Mouse (Mus musculus): Measurements from ENCODE around the gene Rab1a. TPM values are rescaled to one million over a fixed set of nuclear protein-coding genes. Genes with fewer than 3 reads are reported as not detected.
"Not testable (repeated sequence)": the region's sequence is repeated elsewhere in the genome, so short reads cannot be mapped to it uniquely, and the experiment has no call there.

Rab1a gene
- total RNA-seq (2021): 100 to 1,000 TPM; 103 to 110 TPM
- long read RNA-seq, experiment 1, transcript Rab1a-201 (6 exons, 2,827 nt): major isoform, 98 of 108 reads
- long read RNA-seq, experiment 1, partial matches to known transcripts: 7 of 108 reads
- long read RNA-seq, experiment 1, other reads (novel, unspliced or antisense): 3 of 108 reads
- long read RNA-seq, experiment 2, transcript Rab1a-201 (6 exons, 2,827 nt): major isoform, 122 of 131 reads
- long read RNA-seq, experiment 2, partial matches to known transcripts: 0 of 131 reads
- long read RNA-seq, experiment 2, other reads (novel, unspliced or antisense): 9 of 131 reads

DNA sequence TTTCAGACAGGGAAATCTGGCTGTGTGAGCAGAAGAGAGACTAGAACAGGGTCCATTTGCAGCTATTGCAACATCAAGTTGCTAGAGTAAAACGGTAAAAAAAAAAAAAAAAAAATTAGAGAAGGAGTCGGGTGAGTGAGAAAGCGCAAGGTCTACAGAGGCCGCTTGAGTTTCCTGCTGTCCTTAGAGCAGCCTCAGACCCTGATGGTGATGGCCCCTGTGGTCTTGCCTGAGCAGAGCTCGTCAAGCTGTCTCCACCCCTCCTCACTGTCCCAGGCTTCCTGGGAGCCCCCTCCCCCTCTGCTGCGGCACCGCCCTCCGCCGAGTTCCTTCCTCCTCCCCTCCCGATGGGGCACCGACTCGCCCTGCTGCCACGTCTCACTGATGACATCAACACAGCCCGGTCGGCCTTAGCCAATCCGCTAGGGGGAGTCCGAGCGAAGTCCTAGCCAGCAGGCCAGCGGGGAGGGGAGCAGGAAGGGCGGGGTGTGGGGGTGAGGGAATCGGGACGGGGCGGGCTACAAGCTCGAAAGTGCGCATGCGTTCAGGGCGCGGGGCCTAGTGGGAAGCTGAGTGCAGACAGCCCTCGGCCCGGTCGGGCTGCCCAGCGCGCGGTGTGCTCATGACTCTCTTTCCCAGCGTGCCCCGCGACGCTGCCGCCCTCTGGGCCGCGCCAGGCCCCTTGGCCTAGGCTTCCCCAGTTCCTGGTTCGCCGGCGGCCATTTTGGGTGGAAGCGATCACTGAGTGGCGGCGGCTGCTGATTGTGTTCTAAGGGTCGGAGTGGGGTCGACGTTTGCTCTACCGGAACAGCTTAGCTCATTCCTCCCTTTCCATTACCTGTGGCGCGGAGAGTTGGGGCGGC is at the start of gene Rab1a:
Gene Rab1a (plus strand): TSS at position 720 of the 863 bp plus-strand sequence.
- peak; percentile 100 for DNase-seq
- intact Hi-C loops (cut with DNase I; ENCODE audit: low total_unique reads): no loop called here

DNA sequence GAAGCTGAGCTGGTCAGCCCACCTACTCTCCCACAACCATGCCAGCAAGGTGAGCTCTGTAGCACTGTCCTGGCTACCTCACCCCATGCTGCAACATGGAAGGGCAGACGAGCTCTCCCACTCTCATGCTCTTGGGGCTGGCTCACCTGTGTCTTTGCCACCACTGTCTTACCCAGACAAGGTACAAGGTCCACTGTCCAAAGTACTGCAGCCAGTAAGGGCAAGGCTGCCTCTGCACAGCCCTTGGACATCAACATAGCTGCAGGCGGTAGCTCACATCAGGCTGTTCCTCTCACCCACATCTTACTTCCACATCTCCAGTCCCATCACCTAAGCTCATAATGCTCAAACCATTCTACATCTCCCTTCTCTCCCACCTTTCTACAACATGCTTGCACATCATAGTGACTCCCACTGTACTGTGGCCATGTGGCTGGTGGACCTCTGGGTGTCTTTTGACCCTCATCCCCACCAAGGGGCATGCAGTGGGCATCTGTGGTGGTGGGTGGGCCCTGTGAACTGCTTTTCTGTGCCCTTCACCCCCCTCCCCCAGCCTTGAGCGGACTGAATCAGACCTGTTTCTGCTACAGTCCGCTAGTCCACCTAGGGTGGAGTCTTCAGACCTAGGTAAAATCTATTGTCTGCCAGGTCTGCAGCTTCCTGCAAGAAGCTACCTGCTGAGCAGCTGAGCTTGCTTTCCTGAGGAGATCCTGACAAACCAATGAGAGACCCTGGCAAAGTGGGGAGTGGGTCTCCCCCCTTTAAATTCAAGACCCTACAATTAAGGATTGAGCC is 48.9 kb upstream of the Rab1a start:
- no peak for DNase-seq
- intact Hi-C loops (cut with DNase I; ENCODE audit: low total_unique reads): no loop called here

DNA sequence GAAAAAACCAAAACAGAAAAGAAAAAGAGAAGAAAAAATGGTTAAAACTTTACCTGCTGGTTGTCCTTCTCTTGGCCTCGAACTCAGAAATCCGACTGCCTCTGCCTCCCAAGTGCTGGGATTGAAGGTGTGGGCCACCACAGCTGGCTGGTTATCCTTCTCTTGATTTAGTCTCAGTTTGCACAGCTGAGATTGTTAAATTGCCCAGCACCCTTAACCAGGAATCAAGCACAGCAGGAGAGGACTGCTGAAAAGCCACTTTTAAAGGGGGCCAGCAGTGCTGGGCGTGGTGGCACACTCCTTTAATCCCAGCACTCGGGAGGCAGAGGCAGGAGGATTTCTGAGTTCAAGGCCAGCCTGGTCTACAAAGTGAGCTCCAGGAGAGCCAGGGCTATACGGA is 47.7 kb upstream of the Rab1a start:
- intact Hi-C loops (cut with DNase I; ENCODE audit: low total_unique reads); DNase-seq: not testable (repeated sequence)

DNA sequence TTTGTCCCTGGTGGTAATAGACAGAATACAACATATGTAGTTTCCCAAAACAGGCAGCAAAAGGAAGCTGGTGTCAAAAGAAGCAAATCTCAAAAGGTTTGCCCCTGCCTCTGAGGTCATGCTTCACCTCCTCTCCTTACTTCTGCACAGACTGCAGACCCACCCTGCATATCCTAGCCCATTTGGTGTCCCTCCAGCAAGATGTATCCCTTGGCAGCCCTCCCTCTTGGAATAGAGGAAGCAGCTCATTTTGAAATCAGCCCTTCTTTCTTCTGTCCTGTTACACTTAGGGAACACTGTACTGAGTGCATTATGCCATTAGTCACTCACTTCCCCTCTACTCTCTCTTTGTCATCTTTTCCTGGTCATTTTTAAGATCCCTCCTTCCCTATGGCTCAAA is 42.4 kb upstream of the Rab1a start:
- intact Hi-C loops (cut with DNase I; ENCODE audit: low total_unique reads): no loop called here
- no peak for DNase-seq

DNA sequence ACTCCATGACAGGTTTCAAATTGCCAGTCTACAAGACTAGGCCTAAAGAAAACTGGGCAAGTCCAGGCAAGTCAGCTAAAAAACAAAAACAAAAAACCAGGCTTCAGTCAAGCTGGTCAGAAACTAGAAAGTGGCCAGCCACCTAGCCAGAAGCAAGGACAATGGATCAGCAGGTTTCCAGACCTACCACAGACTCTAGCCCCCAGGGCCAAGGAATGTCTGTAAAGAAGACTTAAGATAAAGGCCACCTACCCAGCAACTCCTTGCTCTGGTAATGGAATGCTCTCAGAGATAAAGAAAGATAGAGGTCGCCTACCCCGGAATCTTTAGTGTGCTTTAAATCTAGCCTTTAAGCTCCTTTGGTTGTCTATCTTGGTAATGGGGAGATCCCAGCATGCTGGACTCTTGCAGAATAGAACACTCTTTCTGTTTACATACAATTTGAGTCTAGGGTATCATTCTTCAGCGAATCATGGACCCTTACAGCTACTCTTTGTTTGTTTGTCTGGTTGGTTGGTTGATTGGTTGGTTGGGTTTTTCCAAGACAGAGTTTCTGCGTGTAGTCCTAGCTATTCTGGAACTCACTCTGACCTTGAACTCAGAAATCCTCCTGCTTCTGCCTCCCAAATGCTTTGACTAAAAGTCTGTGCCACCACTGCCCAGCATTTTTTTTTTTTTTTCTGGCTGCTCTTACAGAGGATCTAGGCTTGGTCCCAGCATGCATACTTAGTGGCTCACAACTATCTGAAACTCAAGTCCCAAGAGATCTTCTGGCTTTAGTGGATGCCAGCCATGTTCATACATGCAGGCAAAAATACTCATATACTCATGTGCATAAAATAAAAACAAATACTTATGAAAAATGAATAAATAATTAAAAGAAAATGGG is 36.0 kb upstream of the Rab1a start:
- intact Hi-C loops (cut with DNase I; ENCODE audit: low total_unique reads): no loop called here
- no peak for DNase-seq

DNA sequence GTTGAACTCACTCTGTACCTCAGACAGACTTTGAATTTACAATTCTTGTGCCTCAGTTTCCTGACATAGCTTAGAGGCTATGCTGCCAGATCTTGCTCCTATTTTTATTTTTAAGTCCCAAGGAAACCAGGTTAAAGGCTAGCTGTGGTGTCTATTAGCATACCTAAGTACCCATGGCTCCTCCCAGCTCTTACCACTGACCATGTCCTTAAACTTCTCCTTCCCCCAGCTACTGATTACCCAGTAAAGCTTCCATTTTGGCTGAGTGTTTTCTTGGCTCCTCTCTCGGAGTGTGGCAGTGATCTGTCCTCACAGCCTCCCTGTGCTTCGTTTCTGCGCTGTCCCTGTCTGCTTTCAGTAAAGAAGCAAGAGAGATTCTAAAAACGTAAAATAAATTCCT is 35.2 kb upstream of the Rab1a start:
- intact Hi-C loops (cut with DNase I; ENCODE audit: low total_unique reads): no loop called here
- DNase-seq: no peak

DNA sequence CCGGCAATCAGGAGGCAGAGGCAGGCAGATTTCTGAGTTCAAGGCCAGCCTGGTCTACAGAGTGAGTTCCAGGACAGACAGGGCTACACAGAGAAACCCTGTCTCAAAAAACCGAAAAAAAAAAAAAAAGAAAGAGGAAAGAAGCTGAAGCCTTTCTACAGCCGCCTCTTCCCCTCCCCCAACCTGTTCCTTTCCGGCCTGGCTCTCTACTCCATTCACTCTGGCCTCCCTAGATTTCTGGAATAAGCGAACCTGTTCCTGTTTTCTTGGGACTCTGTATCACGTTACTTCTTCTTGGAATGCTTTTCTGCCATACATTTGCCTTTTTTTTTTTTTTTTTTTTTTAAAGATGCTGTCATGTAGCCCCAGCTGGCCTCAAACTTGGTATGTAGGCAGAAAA is 34.8 kb upstream of the Rab1a start:
- DNase-seq: not testable (repeated sequence)

DNA sequence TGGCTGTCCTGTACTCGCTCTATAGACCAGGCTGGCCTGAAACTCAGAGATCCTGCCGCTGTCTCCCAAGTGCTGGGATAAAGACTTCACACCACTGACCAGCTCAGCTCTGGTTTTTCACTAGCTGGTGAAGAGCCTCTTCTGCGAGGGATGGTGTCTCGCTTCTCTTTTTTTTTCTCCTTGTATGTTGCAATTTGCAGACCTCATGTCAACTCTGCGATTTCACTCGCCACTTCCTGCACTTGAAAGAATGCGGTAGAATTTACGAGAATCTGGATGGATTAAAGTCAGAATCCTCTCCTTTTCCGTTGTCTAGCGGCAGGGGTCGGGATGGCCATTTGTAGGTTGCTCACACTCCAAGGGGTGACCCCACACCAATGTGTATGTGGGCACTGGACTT is 32.3 kb upstream of the Rab1a start:
- DNase-seq: no peak

More for the DNA sequence above, 34.8 kb upstream of the Rab1a start:
- intact Hi-C loops (cut with DNase I; ENCODE audit: low total_unique reads): not testable (repeated sequence)

DNA sequence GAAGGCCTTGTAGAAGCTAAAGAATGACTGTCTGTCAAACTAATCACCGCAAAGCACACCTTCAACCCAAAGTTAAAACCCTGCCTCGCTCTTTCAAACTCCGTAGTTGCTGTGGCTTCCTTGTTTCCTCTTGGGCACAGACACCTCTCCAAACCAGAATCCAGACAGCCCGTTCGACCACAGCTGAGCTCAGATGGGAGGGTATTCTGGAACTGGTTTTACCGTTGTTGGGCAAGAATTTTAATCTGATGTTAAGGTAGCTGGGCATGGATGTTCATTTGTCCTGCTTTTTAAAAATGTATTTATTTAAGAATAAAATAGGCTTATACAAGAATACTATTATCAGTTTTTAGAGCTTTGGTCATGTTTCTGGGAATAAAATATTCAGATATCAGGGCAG is 14.0 kb upstream of the Rab1a start:
- DNase-seq: no peak
- intact Hi-C loops (cut with DNase I; ENCODE audit: low total_unique reads): no loop called here

More for the DNA sequence above, 32.3 kb upstream of the Rab1a start:
- intact Hi-C loops (cut with DNase I; ENCODE audit: low total_unique reads): no loop called here

DNA sequence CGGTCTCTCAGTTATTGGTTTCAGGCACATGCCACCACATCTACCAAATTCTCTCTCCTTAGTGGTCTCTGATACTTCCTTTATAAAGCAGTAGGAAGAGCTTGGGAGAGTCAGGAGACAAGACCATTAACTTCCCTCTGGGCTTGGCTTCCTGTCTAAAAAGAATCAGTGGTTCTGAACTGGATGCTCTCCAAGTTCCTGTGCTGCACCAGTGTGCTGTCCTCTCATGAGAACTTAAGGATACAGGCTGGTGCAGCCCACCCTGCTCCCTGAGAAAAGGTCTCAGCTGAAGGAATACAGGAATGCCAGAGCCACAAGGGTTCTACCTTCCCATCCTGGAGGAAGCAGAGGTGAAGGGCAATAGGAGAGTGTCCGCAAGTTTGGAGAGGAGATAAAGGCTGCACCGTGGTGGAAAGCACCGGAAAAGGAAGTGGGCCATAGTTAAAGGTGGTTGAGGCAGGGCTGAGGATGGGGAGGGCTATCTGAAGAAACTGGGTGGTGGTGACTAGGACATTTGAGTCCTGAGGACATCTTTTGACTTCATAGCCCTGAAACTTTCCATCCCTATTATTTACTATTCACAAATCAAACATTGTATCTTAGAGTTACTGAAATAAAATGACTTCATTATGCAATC is 8.0 kb upstream of the Rab1a start:
- DNase-seq: no peak
- intact Hi-C loops (cut with DNase I; ENCODE audit: low total_unique reads): loop anchor here (10.0 kb wide), 1 partner anchor 48 kb away; no protein-coding TSS in a partner anchor

DNA sequence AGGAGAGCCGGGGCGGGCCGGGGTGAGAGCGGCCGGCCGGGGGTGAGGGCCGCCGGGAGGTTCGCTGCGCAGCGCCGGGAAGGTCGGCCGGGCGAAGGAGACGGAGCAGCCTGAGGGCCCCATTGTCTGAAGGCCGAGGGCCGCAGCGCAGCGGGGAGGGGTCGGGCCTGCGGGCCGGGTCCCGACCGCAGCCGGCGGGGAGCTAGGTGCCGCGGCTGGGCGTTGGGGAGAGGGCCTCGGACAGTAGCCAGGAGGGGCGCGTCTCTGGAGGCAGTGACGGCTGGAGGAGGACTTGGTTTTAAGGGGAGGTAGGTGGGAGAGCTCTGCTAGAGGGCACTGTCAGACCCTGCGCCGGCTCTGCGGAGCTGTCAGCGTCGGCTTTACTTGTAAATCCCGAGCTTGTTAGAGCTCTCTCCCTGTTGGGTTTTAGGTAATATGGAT is 449 bp downstream of the Rab1a start:
- intact Hi-C loops (cut with DNase I; ENCODE audit: low total_unique reads): no loop called here
- DNase-seq: peak; percentile 67

DNA sequence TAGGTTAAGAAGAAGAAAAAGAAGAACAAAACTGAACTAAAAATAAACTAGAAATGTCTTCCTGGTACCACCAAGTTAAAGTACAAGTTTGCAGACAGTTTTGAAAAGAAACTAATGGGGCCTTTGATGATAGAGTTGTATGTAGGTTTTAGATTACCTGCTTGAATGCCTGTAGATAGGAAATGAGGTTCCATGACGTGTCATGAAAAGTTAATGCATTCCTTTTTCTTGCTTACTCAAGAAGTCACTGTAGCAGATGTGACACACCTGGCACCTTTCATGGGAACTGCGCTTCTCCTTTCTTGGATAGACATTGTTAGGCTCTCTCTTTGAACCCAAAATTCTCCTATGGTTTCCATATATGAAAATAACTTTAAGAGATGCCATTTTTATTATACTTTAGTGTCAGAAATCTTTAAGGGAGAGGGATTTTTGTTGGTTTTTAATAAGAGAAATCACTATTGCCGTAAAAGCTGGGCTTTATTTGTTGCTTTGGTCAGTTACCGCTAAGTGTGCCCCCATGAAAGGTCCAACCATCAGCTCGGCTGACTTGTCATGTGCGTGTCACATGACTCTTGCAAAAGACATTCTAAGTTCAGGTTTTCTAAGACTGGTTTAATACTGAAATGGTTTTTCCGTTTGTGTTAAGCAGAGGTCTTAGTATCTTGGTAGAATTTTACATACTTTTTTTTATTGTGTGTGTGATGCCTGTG is 1.2 kb downstream of the Rab1a start:
- intact Hi-C loops (cut with DNase I; ENCODE audit: low total_unique reads): no loop called here
- no peak for DNase-seq

DNA sequence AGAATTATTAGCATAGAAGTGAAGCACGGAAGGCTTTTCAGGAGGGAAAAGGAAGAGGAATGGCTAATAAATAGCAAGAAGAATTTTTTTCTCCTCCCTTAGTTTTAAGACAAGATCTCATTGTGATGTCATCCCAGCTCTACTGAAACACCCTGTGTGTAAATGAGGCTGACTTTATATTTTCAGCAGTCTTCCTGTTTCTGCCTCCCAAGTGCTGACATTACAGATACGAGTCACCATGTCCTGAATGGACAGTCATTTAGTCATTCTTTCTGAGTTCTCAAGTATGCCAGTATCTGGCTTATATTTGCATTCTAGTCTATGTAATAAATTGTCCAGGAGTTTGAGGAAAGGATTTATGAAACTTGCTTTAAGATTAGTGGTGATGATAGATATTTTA is 3.1 kb downstream of the Rab1a start:
- no peak for DNase-seq
- intact Hi-C loops (cut with DNase I; ENCODE audit: low total_unique reads): no loop called here

DNA sequence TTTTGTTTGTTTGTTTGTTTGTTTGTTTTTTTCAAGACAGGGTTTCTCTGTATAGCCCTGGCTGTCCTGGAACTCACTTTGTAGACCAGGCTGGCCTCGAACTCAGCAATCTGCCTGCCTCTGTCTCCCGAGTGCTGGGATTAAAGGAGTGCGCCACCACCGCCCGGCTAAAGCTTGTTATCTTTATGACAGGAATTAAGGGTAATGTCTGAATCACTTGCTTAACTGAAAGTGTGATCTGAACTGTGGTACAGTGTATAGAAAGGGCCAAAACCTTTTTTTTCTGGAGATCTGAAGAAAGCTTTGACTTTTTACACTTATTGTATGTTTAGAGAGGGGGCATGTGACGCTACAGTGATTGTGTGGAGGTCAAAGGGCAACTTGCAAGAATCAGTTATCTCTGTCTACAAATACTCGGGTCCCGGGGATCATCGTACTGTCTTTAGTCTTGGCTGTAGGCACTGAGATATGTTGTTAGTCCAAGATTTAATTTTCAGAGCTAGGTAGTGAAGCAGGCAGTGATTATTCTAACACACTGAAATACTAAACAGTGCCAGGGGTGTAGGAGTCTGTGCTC is 3.7 kb downstream of the Rab1a start:
- no peak for DNase-seq
- intact Hi-C loops (cut with DNase I; ENCODE audit: low total_unique reads): no loop called here

DNA sequence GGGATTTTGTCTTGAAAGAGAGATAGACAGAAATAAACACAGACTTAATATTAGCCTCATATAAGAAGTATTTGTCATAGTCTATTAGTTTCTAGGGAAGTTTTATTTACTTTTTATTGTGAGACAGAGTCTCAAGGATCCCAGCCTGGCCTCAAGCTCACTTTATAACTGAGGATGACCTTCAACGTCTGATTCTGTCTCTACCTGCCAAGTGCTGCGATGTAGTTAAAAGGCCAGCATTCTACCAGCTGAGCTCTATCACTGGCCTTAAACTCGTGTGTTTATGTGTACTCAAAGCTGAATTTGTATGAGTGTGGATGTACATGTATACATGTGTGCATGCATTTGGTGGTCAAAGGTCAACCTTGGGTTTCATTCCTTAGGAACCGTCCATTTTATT is 4.3 kb downstream of the Rab1a start:
- intact Hi-C loops (cut with DNase I; ENCODE audit: low total_unique reads): no loop called here
- no peak for DNase-seq

DNA sequence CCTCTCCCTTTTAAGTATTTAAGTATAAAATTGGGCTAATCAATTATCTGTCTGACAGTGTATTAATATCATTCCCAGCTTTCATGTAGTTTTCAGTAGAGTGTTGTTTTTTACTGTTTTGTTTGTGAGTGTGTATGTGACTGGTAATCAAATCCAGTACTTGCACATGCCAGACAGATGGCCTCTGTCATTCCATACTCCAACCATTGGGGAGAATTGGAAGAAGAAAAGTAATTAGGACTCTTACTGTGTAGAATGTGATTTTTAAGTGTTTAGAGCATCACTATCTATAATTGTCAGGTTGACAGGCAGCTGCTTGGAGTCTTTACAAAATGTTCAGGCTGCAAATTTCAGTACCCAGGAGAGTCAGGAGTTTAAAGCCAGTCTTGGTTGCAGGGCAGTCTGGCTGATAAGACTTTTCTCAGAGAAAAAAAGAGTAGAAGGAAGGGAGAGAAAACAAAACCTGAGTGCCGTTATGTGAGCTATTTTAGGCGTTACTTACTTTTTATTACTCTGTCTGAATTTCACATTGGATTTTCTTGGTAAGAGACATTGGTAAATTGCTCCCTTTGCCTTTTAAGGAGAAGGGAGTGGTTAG is 5.5 kb downstream of the Rab1a start:
- intact Hi-C loops (cut with DNase I; ENCODE audit: low total_unique reads): no loop called here
- no peak for DNase-seq

DNA sequence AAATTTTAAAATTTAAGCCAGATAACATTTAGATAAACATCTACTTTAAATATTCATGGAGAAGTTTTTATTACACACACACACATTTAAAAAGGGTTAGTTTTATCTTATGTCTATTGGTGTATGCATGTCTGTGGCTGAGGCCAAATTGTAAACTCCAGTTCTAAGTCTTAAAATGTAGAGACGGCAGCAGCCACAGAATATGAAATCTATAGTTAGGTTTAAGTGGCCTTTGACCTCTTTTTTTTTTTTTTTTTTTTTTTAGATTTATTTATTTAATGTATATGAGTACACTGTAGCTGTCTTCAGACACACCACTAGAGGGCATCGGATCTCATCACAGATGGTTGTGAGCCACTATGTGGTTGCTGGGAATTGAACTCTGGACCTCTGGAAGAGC is 6.4 kb downstream of the Rab1a start:
- intact Hi-C loops (cut with DNase I; ENCODE audit: low total_unique reads): no loop called here
- no peak for DNase-seq
